Comparison of ENCODE assay signal across 9 mouse cellular contexts in the genomic region with DNA sequence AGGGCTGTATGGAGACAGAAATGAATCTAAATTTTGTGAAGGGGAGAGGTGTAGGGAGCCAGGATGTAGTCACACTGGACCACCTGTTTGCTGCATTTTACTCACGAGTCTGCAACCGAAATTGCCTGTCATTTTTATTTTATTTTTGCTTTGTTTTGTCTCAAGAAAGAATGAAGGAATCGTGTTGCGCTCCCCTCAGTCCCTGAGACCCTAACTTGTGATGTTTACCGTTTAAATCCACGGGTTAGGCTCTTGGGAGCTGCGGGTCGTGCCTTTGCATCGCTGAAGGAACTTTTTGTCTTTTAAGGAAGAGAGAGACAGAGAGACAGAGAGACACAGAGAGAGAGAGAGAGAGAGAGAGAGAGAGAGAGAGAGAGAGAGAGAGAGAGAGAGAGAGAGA.
DNase-seq lines count a peak whose midpoint lies in the region; ATAC-seq and TF ChIP-seq lines count a peak whose summit lies in the region.
"Had no signal": no experiment of that assay in that cellular context is flagged by ENCODE, and none has a peak within 500 bp of the region (broad histone marks: within the 10 kb centered on the region; RNA-seq: fewer than 3 reads in every experiment).

No protein-coding gene starts in this region.

- peak overlapping the region; percentile 62 for H3K4me2 ChIP-seq in limb, embryonic 14.5 days (replicated peaks; ENCODE audit: low read depth, low read length, severe bottlenecking)
- H3K4me2 ChIP-seq in stomach, postnatal 0 days (replicated peaks; ENCODE audit: low read depth): peak overlapping the region; percentile 48

- TF ChIP-seq CTCF in testis, adult 2 months (IDR thresholded peaks at IDR 0.05; ENCODE audit: control insufficient read depth, insufficient read depth, insufficient replicate concordance, low read depth, low read length): no peak
- TF ChIP-seq CTCF in stomach, postnatal 0 days (IDR thresholded peaks at IDR 0.05; ENCODE audit: low read depth): no peak

- H3K27me3 ChIP-seq in testis, adult 2 months (ENCODE audit: control insufficient read depth, insufficient read depth, low read length): no peaks in the 10 kb centered on the region
- no peaks in the 10 kb centered on the region for H3K27me3 ChIP-seq in limb, embryonic 14.5 days (ENCODE audit: control insufficient read depth, insufficient read depth, low read length)
- no peaks in the 10 kb centered on the region for H3K27me3 ChIP-seq in stomach, postnatal 0 days (ENCODE audit: control insufficient read depth, insufficient read depth, low read length)

- no peak for TF ChIP-seq EP300 in stomach, postnatal 0 days (optimal IDR thresholded peaks at IDR 0.05)

- no peaks in the 10 kb centered on the region for H3K36me3 ChIP-seq in testis, adult 2 months (ENCODE audit: control insufficient read depth, insufficient read depth, low read length)
- peaks cover 14% of the 10 kb centered on the region for H3K36me3 ChIP-seq in limb, embryonic 14.5 days (ENCODE audit: control insufficient read depth, insufficient read depth, low read length)
- H3K36me3 ChIP-seq in stomach, postnatal 0 days (ENCODE audit: control insufficient read depth, insufficient read depth, low read length): no peaks in the 10 kb centered on the region

- ATAC-seq in limb, embryonic 14.5 days (ENCODE audit: low FRiP score, low read depth): no peak
- ATAC-seq in stomach, postnatal 0 days (ENCODE audit: low FRiP score, low TSS enrichment): no peak

- 5% methylated on average over 9 of the region's 9 CpGs for WGBS in limb, embryonic 14.5 days
- WGBS in stomach, postnatal 0 days: 8% methylated on average over 9 of the region's 9 CpGs

- H3K9ac ChIP-seq in limb, embryonic 14.5 days (ENCODE audit: low read depth, low read length, severe bottlenecking): peak overlapping the region; percentile 96
- H3K9ac ChIP-seq in stomach, postnatal 0 days (ENCODE audit: low read length): peak overlapping the region; percentile 71

- H3K27ac ChIP-seq in testis, adult 2 months (ENCODE audit: control insufficient read depth, insufficient read depth, low read depth, low read length): peak overlapping the region; percentile 39
- H3K27ac ChIP-seq in limb, embryonic 14.5 days (replicated peaks; ENCODE audit: low read depth, low read length): peak overlapping the region; percentile 99
- peak overlapping the region; percentile 54 for H3K27ac ChIP-seq in stomach, postnatal 0 days (replicated peaks)

- H3K9me3 ChIP-seq in limb, embryonic 14.5 days (ENCODE audit: control insufficient read depth, low read length): no peaks in the 10 kb centered on the region
- no peaks in the 10 kb centered on the region for H3K9me3 ChIP-seq in stomach, postnatal 0 days (ENCODE audit: control insufficient read depth, low read length)

- H3K4me3 ChIP-seq in testis, adult 2 months (ENCODE audit: control insufficient read depth, low read depth, low read length): peak overlapping the region; percentile 39
- H3K4me3 ChIP-seq in limb, embryonic 14.5 days (replicated peaks; ENCODE audit: low read length): peak overlapping the region; percentile 64
- H3K4me3 ChIP-seq in stomach, postnatal 0 days (ENCODE audit: low read depth, low read length): peak overlapping the region; percentile 47

- no peak for TF ChIP-seq POLR2A in testis, adult 2 months (IDR thresholded peaks at IDR 0.05; ENCODE audit: control insufficient read depth, low read depth, low read length)
- no peak for TF ChIP-seq POLR2A in limb, embryonic 14.5 days (IDR thresholded peaks at IDR 0.05; ENCODE audit: borderline replicate concordance, extremely low read depth, insufficient read depth, insufficient read length)

- peak; percentile 14 for DNase-seq in embryo, embryonic 10 days (ENCODE audit: low spot score)
- no peak for DNase-seq in embryo, embryonic 11 days
- DNase-seq in testis, postnatal 14 days (ENCODE audit: low spot score): no peak
- no peak for DNase-seq in limb, embryonic 14.5 days (ENCODE audit: low spot score)
- DNase-seq in stomach, postnatal 0 days (ENCODE audit: low spot score): no peak
- DNase-seq in cerebellum, postnatal 25 days: no peak
- no peak for DNase-seq in adrenal gland, postnatal 10 days
- DNase-seq: lung, postnatal 14 days had no signal

- H3K4me1 ChIP-seq in testis, adult 2 months (ENCODE audit: control insufficient read depth, insufficient read depth, low read length): peaks cover 2% of the 10 kb centered on the region; the same call in 1 of the 2 replicates
- peaks cover 14% of the 10 kb centered on the region for H3K4me1 ChIP-seq in limb, embryonic 14.5 days (ENCODE audit: control insufficient read depth, insufficient read depth, low read length)
- H3K4me1 ChIP-seq in stomach, postnatal 0 days (replicated peaks; ENCODE audit: control insufficient read depth, insufficient read depth): no peaks in the 10 kb centered on the region

Comparison
In these comparisons a context has a peak if more than half of its experiments do, and no peak if none do; other contexts are left out.
1. H3K27ac ChIP-seq: peak in every context shown above with its lines; median percentile 99 in limb, embryonic 14.5 days; 54 in stomach, postnatal 0 days; 39 in testis, adult 2 months.